Comparison of ENCODE assay signal across 12 mouse cellular contexts in genomic region chr17:53532425-53532824, GRCm38 (mm10). TPM values are rescaled to one million over a fixed set of nuclear protein-coding genes. Genes with fewer than 3 reads are reported as not detected.
DNase-seq lines count a peak whose midpoint lies in the region; ATAC-seq lines count a peak whose summit lies in the region.
"Had no signal": no experiment of that assay in that cellular context is flagged by ENCODE, and none has a peak within 500 bp of the region (broad histone marks: within the 10 kb centered on the region; RNA-seq: fewer than 3 reads in every experiment).

No protein-coding gene starts in this region.

- ATAC-seq in common myeloid progenitor, adult 5-6 weeks (replicated peaks; ENCODE audit: low read depth, poor library complexity, severe bottlenecking) = peak; percentile 74
- no peak for ATAC-seq in monocyte, adult 5-6 weeks (replicated peaks; ENCODE audit: insufficient number of reproducible peaks, low FRiP score, low TSS enrichment, poor library complexity, severe bottlenecking)
- ATAC-seq: forebrain, embryonic 15.5 days had no signal

- peak; percentile 37 for DNase-seq in lung, postnatal 10 days
- no peak for DNase-seq in lung, adult 18-20 months
- peak; percentile 57 for DNase-seq in MEL-GATA-1-ER (ENCODE audit: extremely low read depth, low read depth)
- no peak for DNase-seq in gastrocnemius, adult 8-10 months (ENCODE audit: low spot score in 2 of 2)
- DNase-seq in layer of hippocampus, postnatal 36 days = no peak
- DNase-seq: gastrocnemius, postnatal 25 days; right cerebral cortex, postnatal 4 days; thymus, postnatal 25 days had no signal

RNA-seq across cellular contexts. Expression of gene Pp2d1, which starts 6.8 kb away (rescaled TPM):
- not detected in 2 replicates for total RNA-seq in common myeloid progenitor, adult 5-6 weeks (2017)
- total RNA-seq in gastrocnemius, adult 8-10 months (2022) = under 1 TPM in 1 of 4 experiments, not detected in 3; 0.12 TPM
- total RNA-seq in layer of hippocampus, postnatal 36 days (2021) = not detected
- total RNA-seq in monocyte, adult 5-6 weeks (2017) = 0.29 TPM in 1 of 3 replicates, not detected in the others
- total RNA-seq: gastrocnemius, postnatal 25 days; layer of hippocampus, postnatal 14 days had no signal

RNA-seq across cellular contexts. Expression of gene Kat2b, which starts 34.2 kb away (rescaled TPM):
- total RNA-seq in common myeloid progenitor, adult 5-6 weeks (2017) = 28.9 and 38.0 TPM in 2 replicates
- total RNA-seq in gastrocnemius, adult 8-10 months (2022) = 10 to 100 TPM; 57.6 to 76.6 (median 67.2) TPM
- total RNA-seq in layer of hippocampus, postnatal 36 days (2021) = 10 to 100 TPM; 15.0 to 18.8 TPM
- total RNA-seq in monocyte, adult 5-6 weeks (2017) = 58.3 to 89.5 TPM (median 71.8 TPM) in 3 replicates

RNA-seq across cellular contexts. Expression of gene Rab5a, which starts 53.4 kb away (rescaled TPM):
- 79.3 and 83.4 TPM in 2 replicates for total RNA-seq in common myeloid progenitor, adult 5-6 weeks (2017)
- 10 to 100 TPM; 49.0 to 53.9 (median 50.0) TPM for total RNA-seq in gastrocnemius, adult 8-10 months (2022)
- 100 to 1,000 TPM; 123 to 127 TPM for total RNA-seq in layer of hippocampus, postnatal 36 days (2021)
- total RNA-seq in monocyte, adult 5-6 weeks (2017) = 120 to 166 TPM (median 155 TPM) in 3 replicates

Comparison
In these comparisons a context has a peak if more than half of its experiments do, and no peak if none do; other contexts are left out.
1. DNase-seq: peak in lung, postnatal 10 days (single experiment) and MEL-GATA-1-ER (single experiment); none in lung, adult 18-20 months (0 of 2), gastrocnemius, adult 8-10 months (0 of 2) and layer of hippocampus, postnatal 36 days (0 of 2).